Mouse (Mus musculus): ENCODE measurements at regions not wholly inside any gene's neighbourhood (a gene's known extent, or its start where the extent isn't known, plus 50 kb on each side); places are given as distances from the start of the nearest gene placed in this dataset.

- no peak for DNase-seq (ENCODE audit: low read depth, low spot score)
Observed at GRCm38 (mm10) chr7:116857141-116857540, 353.0 kb downstream of the Nucb2 start.

GRCm38 (mm10) chr7:116857744-116858143 lies 353.6 kb downstream of the Nucb2 start:
- DNase-seq (ENCODE audit: low read depth, low spot score), result no peak

GRCm38 (mm10) chr7:116882268-116882964 lies 378.2 kb downstream of the Nucb2 start:
- no peak for DNase-seq (ENCODE audit: low read depth, low spot score)

- DNase-seq (ENCODE audit: low read depth, low spot score), result no peak
Observed at GRCm38 (mm10) chr7:116893846-116894245, 389.7 kb downstream of the Nucb2 start.

GRCm38 (mm10) chr7:116915797-116916196 lies 411.6 kb downstream of the Nucb2 start:
- no peak for DNase-seq (ENCODE audit: low read depth, low spot score)

GRCm38 (mm10) chr7:116917921-116918670 lies 413.9 kb downstream of the Nucb2 start:
- DNase-seq (ENCODE audit: low read depth, low spot score), result no peak

GRCm38 (mm10) chr7:116946448-116946847 lies 434.3 kb upstream of the Xylt1 start:
- no peak for DNase-seq (ENCODE audit: low read depth, low spot score)

- DNase-seq (ENCODE audit: low read depth, low spot score), result no peak
Observed at GRCm38 (mm10) chr7:116959196-116959895, 421.4 kb upstream of the Xylt1 start.

GRCm38 (mm10) chr7:116963839-116964238 lies 416.9 kb upstream of the Xylt1 start:
- DNase-seq (ENCODE audit: low read depth, low spot score), result no peak

GRCm38 (mm10) chr7:116991351-116991750 lies 389.4 kb upstream of the Xylt1 start:
- DNase-seq (ENCODE audit: low read depth, low spot score), result no peak

- DNase-seq (ENCODE audit: low read depth, low spot score), result no peak
Observed at GRCm38 (mm10) chr7:116992166-116992565, 388.6 kb upstream of the Xylt1 start.

- no peak for DNase-seq (ENCODE audit: low read depth, low spot score)
Observed at GRCm38 (mm10) chr7:116995770-116996169, 385.0 kb upstream of the Xylt1 start.

GRCm38 (mm10) chr7:117003167-117003566 lies 377.6 kb upstream of the Xylt1 start:
- DNase-seq (ENCODE audit: low read depth, low spot score), result no peak

- no peak for DNase-seq (ENCODE audit: low read depth, low spot score)
Observed at GRCm38 (mm10) chr7:117018349-117018748, 362.4 kb upstream of the Xylt1 start.

GRCm38 (mm10) chr7:117021716-117022115 lies 359.1 kb upstream of the Xylt1 start:
- DNase-seq (ENCODE audit: low read depth, low spot score), result no peak

- DNase-seq (ENCODE audit: low read depth, low spot score), result no peak
Observed at GRCm38 (mm10) chr7:117044926-117045325, 335.9 kb upstream of the Xylt1 start.

GRCm38 (mm10) chr7:117049249-117049648 lies 331.5 kb upstream of the Xylt1 start:
- no peak for DNase-seq (ENCODE audit: low read depth, low spot score)

- DNase-seq (ENCODE audit: low read depth, low spot score), result no peak
Observed at GRCm38 (mm10) chr7:117065771-117066170, 315.0 kb upstream of the Xylt1 start.

GRCm38 (mm10) chr7:117090911-117091550 lies 289.7 kb upstream of the Xylt1 start:
- DNase-seq (ENCODE audit: low read depth, low spot score), result no peak

- DNase-seq (ENCODE audit: low read depth, low spot score), result no peak
Observed at GRCm38 (mm10) chr7:117092860-117093259, 287.9 kb upstream of the Xylt1 start.

GRCm38 (mm10) chr7:117097618-117098017 lies 283.2 kb upstream of the Xylt1 start:
- DNase-seq (ENCODE audit: low read depth, low spot score), result no peak

GRCm38 (mm10) chr7:117099041-117099440 lies 281.7 kb upstream of the Xylt1 start:
- DNase-seq (ENCODE audit: low read depth, low spot score), result no peak

Measured in A20 (cell line).